In the genomic region with DNA sequence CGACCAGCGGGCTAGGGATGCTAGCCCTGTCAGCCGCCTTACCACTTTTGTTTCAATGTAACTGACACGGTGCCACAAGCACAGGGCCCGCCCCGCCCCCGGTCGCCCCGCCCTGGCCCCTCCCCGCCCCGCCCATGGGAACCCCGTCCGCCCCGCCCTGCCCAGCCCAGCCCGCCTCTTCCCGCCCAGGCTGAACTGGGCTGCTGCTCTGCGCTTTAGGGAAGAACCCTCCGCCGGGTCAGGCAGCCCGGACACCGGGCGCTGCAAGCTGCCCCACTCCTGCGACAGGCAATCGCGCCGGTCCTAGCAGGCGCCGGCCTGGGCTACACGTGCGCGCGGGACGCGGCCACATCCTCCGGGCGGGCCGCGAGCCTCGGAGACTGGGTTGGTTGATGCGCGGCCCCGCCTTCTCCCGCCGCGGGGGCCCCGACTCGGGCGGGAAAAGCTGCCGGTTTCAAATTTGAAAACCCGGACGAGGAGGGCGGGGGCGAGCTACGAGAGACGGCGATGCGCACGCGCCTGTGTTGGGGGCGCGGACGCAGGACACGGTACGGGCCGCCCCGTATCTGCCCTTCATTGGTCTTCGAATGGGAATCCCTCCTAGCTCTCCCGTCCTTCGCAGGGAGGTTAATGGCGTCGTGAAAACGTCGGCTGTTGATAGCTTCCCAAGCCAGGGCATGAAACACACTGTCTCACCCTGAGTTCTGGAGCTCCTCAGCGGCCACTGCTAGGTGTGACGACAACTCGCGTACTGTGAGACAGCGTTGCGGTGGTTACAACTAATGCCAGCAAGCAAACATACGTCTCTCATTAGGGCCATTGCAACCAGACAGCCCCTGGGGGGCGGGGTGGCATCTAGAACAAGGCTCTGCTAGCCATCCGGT, we compare ENCODE assay signal across 8 mouse cellular contexts. TPM values are rescaled to one million over a fixed set of nuclear protein-coding genes. Genes with fewer than 3 reads are reported as not detected.
DNase-seq lines count a peak whose midpoint lies in the region; ATAC-seq lines count a peak whose summit lies in the region.

A gene (minus strand): TSS at position 141 of the 884 bp plus-strand sequence.

- peaks cover 35% of the 10 kb centered on the region for H3K4me1 ChIP-seq in intestine, embryonic 16.5 days (ENCODE audit: control insufficient read depth, insufficient read depth, low read length)
- peaks cover 31% of the 10 kb centered on the region for H3K4me1 ChIP-seq in limb, embryonic 12.5 days (replicated peaks)
- 0 out of 2 replicates have a peak, but pooled peaks cover 18% of the 10 kb centered on the region for H3K4me1 ChIP-seq in midbrain, embryonic 14.5 days (ENCODE audit: control insufficient read depth, insufficient read depth, low read length)

- ATAC-seq in intestine, embryonic 16.5 days: peak; percentile 91
- ATAC-seq in limb, embryonic 12.5 days (ENCODE audit: insufficient number of reproducible peaks, insufficient read depth, low FRiP score, low TSS enrichment, low read depth): peak; percentile 82
- peak; percentile 81 for ATAC-seq in midbrain, embryonic 14.5 days (ENCODE audit: low FRiP score, low TSS enrichment)

- no peaks in the 10 kb centered on the region for H3K27me3 ChIP-seq in intestine, embryonic 16.5 days (replicated peaks; ENCODE audit: control insufficient read depth, insufficient read depth, low read length)
- no peaks in the 10 kb centered on the region for H3K27me3 ChIP-seq in limb, embryonic 12.5 days
- no peaks in the 10 kb centered on the region for H3K27me3 ChIP-seq in midbrain, embryonic 14.5 days (ENCODE audit: control insufficient read depth, insufficient read depth, low read length)

- H3K9ac ChIP-seq in intestine, embryonic 16.5 days (ENCODE audit: low read depth, low read length): peak within 1 kb of the TSS; percentile 78
- H3K9ac ChIP-seq in limb, embryonic 12.5 days (replicated peaks): peak within 1 kb of the TSS; percentile 75
- peak within 1 kb of the TSS; percentile 48 for H3K9ac ChIP-seq in midbrain, embryonic 14.5 days (replicated peaks; ENCODE audit: low read length)

- peak within 1 kb of the TSS; percentile 96 for H3K4me2 ChIP-seq in intestine, embryonic 16.5 days (ENCODE audit: low read depth, low read length)
- peak within 1 kb of the TSS; percentile 90 for H3K4me2 ChIP-seq in limb, embryonic 12.5 days
- H3K4me2 ChIP-seq in midbrain, embryonic 14.5 days (ENCODE audit: low read length): peak within 1 kb of the TSS; percentile 79

- under 1% methylated on average over 82 of the region's 82 CpGs for WGBS in intestine, embryonic 16.5 days
- under 1% methylated on average over 82 of the region's 82 CpGs for WGBS in limb, embryonic 12.5 days
- WGBS in midbrain, embryonic 14.5 days: under 1% methylated on average over 81 of the region's 82 CpGs

- peak within 1 kb of the TSS; percentile 88 for H3K4me3 ChIP-seq in intestine, embryonic 16.5 days (ENCODE audit: low read length)
- H3K4me3 ChIP-seq in limb, embryonic 12.5 days (replicated peaks): peak within 1 kb of the TSS; percentile 72
- H3K4me3 ChIP-seq in midbrain, embryonic 14.5 days (replicated peaks; ENCODE audit: low read depth, low read length): peak within 1 kb of the TSS; percentile 57

- no peaks in the 10 kb centered on the region for H3K9me3 ChIP-seq in intestine, embryonic 16.5 days (ENCODE audit: control insufficient read depth, low read length)
- no peaks in the 10 kb centered on the region for H3K9me3 ChIP-seq in limb, embryonic 12.5 days
- no peaks in the 10 kb centered on the region for H3K9me3 ChIP-seq in midbrain, embryonic 14.5 days (ENCODE audit: control insufficient read depth, low read length)

- peak; percentile 66 to 75 for DNase-seq in left cerebral cortex, adult 18-20 months (ENCODE audit: low spot score in 2 of 2)
- DNase-seq in left cerebral cortex, adult 11 months (ENCODE audit: low spot score): no peak
- peak; percentile 95 for DNase-seq in embryo, embryonic 11 days
- peak; percentile 75 to 88 for DNase-seq in gastrocnemius, postnatal 4 days (ENCODE audit: low spot score in 2 of 2)
- DNase-seq in midbrain, embryonic 14.5 days: peak; percentile 91
- peak; percentile 91 for DNase-seq in spleen, adult 12 weeks (ENCODE audit: low spot score)

- peaks cover 9% of the 10 kb centered on the region; the same call in 1 of the 2 replicates for H3K36me3 ChIP-seq in intestine, embryonic 16.5 days (ENCODE audit: control insufficient read depth, insufficient read depth, low read length)
- peaks cover 17% of the 10 kb centered on the region for H3K36me3 ChIP-seq in limb, embryonic 12.5 days
- H3K36me3 ChIP-seq in midbrain, embryonic 14.5 days (ENCODE audit: control insufficient read depth, insufficient read depth, low read length): peaks cover 14% of the 10 kb centered on the region

- peak within 1 kb of the TSS; percentile 86 for H3K27ac ChIP-seq in intestine, embryonic 16.5 days (ENCODE audit: low read length)
- H3K27ac ChIP-seq in limb, embryonic 12.5 days: peak within 1 kb of the TSS; percentile 95
- H3K27ac ChIP-seq in midbrain, embryonic 14.5 days (replicated peaks; ENCODE audit: low read depth, low read length): peak within 1 kb of the TSS; percentile 70

RNA-seq across cellular contexts. Expression of the gene that starts here (rescaled TPM):
- 1 to 10 TPM; 1.1 to 1.8 TPM for total RNA-seq in left cerebral cortex, adult 18-20 months (2021)
- total RNA-seq in gastrocnemius, postnatal 4 days (2021): 10 to 100 TPM; 15.3 to 18.7 TPM
- 20.8 and 24.9 TPM in 2 replicates for polyA plus RNA-seq in intestine, embryonic 16.5 days (2015; fragmentation: Nextera tagmentation; extraction: Ambion mirVana)
- polyA plus RNA-seq in limb, embryonic 12.5 days (2016; fragmentation: Nextera tagmentation; extraction: Ambion mirVana): 33.7 and 34.9 TPM in 2 replicates
- 9.9 and 12.1 TPM in 2 replicates for polyA plus RNA-seq in midbrain, embryonic 14.5 days (2014; fragmentation: Nextera tagmentation; extraction: Ambion mirVana)

Comparison
In these comparisons a context has a peak if more than half of its experiments do, and no peak if none do; other contexts are left out.
1. RNA of the gene that starts here (total RNA-seq): 15.3 to 18.7 TPM in gastrocnemius, postnatal 4 days; 1.1 to 1.8 TPM in left cerebral cortex, adult 18-20 months; every median in the first group is over 4 times any median in the second.
2. Peak in every context shown above with its lines, with median percentiles within 50 percentile points of each other: ATAC-seq, H3K27ac ChIP-seq, H3K4me2 ChIP-seq, H3K4me3 ChIP-seq and H3K9ac ChIP-seq.